Mouse (Mus musculus) kidney, adult 2 months (tissue): Measurements from ENCODE around the gene Rnf157. TPM values are rescaled to one million over a fixed set of nuclear protein-coding genes. Genes with fewer than 3 reads are reported as not detected.

ENCODE experiments used
- DNase-seq: peaks from one replicate; pipeline ENCODE4 v3.0.0; 2021
- H3K27ac ChIP-seq: fragments of 200-500 bp; 2 replicates; pipeline ENCODE4 v1.5.1; 2012; ENCODE audit warnings: low read depth, low read length, control low read depth, inconsistent platforms; ENCODE audit not compliant: insufficient read depth
- H3K27me3 ChIP-seq: fragments of 200-500 bp; replicated peaks from 2 replicates; pipeline ENCODE4 v1.6.1; 2012; ENCODE audit warnings: mild to moderate bottlenecking, moderate library complexity, low read length, inconsistent platforms; ENCODE audit not compliant: control insufficient read depth, insufficient read depth
- H3K36me3 ChIP-seq: fragments of 200-500 bp; 2 replicates; pipeline ENCODE4 v1.6.1; 2012; ENCODE audit warnings: mild to moderate bottlenecking, moderate library complexity, low read length, inconsistent platforms; ENCODE audit not compliant: control insufficient read depth, insufficient read depth
- H3K4me1 ChIP-seq: fragments of 200-500 bp; 2 replicates; pipeline ENCODE4 v1.6.1; 2011; ENCODE audit warnings: low read length; ENCODE audit not compliant: control insufficient read depth, insufficient read depth
- H3K4me3 ChIP-seq: fragments of 200-500 bp; 2 replicates; pipeline ENCODE4 v1.5.1; 2011; ENCODE audit warnings: mild to moderate bottlenecking, low read depth, low read length, control low read depth; ENCODE audit not compliant: insufficient read depth
- CTCF ChIP-seq: fragments of 200-500 bp; conservative IDR thresholded peaks from 2 replicates; pipeline ENCODE4 v1.5.1; 2011; ENCODE audit warnings: low read depth, mild to moderate bottlenecking, control low read depth, low read length, moderate library complexity, mixed read lengths; ENCODE audit not compliant: insufficient read depth, insufficient read length
- POLR2A ChIP-seq: fragments of 200-500 bp; IDR thresholded peaks from one replicate; pipeline ENCODE4 v1.6.1; 2011; ENCODE audit warnings: low read depth, low read length, control low read depth
- WGBS: fragments of 180-500 bp; shearing (Covaris S2); methylation state at CpG from one replicate; pipeline ENCODE4 v1.1.7; 2018; 5-methylcytosine and 5-hydroxymethylcytosine counted together
- polyA plus RNA-seq: library from polyadenylated mRNA; depleted of rRNA; stranded (reverse); fragments of >200 nt; gene quantifications from 2 replicates; pipeline ENCODE4 v1.2.3, GENCODE M21; 2012

Gene Rnf157
- polyA plus RNA-seq, 1 experiment, result 2.9 TPM

DNA sequence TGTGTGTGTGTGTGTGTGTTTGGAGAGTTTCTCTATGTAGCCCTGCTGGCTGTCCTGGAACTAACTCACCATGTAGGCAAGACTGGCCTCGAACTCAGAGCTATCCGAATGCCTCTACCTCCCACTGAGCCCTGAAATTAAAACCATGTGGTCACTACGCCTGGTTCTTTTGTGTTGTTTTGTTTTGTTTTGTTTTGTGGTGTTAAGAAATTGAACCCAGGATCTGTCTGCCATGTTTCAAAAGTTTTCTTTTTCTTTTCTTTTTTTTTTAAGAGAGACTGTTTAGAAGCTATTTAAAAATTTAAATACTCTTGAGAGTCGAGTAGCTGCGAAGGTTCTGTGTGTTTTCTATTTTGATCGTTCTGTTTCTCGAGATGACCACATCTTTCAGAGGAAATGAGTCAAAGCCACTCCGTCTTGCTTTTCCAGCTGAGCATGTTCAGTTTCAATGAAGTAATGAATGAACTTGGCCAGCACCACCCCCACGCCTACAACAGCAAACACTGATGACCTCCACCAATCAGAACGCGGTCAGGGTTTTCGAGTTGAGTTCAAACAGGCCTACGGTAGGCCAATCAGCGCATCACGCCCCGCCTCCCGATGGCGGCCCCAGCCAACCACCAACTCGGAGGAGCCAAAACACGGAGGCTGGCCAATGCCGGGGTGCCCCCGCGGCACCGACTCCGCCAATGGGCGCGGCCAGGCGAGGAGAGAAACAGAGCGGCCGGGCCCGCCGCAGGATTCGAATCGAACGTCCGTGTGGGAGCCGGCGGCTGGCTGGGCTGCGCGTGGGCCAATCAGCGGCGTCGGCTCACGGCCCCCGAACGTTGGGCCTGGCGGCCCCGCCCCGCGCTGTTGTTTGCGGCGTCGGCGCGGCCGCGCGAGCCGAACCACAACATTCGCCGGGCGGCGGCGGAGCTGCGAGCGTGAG lies 20.8 kb upstream of the Rnf157 start, which contains the start of gene Ubald2:
Ubald2 (plus strand) TSS at position 739 of the 931 bp plus-strand sequence.
- DNase-seq, result peak; percentile 100
- H3K4me1 ChIP-seq, result peaks cover 39% of the 10 kb centered on the region
- H3K27me3 ChIP-seq, result no peaks in the 10 kb centered on the region
- no peak for TF ChIP-seq CTCF
- TF ChIP-seq POLR2A, result peak; percentile 45
- H3K4me3 ChIP-seq, result peak within 1 kb of the TSS; percentile 95
- H3K27ac ChIP-seq, result peak within 1 kb of the TSS; percentile 97
- no peaks in the 10 kb centered on the region; the same call in 1 of the 2 replicates for H3K36me3 ChIP-seq
- WGBS, result 2% methylated on average over 66 of the region's 66 CpGs

DNA sequence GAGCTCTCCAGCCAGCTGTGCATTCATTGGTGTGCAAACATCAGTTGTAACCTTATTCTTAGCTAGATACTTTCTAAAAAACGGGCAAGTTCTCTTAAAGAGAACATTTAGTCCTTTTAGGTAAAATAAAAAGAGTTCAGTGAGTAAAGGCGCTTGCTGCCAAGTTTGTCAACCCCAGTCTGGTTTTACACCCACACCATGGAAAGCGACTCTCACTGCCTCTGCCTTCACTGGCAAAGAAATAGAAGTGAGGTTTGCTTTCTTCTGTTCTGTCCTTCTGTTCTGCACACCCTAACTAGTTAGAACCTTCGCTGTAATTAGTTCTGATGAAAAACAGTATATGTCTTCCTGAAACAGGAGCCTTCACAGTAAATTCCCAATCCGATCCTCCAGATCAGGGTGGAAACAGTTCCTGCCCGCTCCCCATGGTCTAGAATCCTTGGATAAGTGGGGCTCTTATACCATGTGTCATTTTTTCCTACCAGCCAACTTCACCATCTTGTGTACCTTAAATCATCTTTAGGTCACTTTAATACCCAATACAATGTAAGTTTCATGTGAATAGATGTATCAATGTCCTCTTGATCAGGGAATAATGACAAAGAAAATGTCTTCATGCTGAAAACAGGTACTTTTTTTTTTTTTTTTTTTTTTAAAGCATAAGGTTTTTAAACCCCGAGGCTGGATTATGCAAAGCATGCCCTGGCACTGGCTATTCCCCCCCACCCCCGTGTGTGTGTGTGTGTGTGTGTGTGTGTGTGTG lies 19.9 kb upstream of the Rnf157 start:
- TF ChIP-seq POLR2A, result no peak
- TF ChIP-seq CTCF, result no peak
- Histone ChIP-seq H3K36me3 (no peaks in the 10 kb centered on the region; the same call in 1 of the 2 replicates), H3K27ac (no peak overlapping the region), H3K4me3 (no peak overlapping the region), H3K27me3 (no peaks in the 10 kb centered on the region), H3K4me1 (peaks cover 42% of the 10 kb centered on the region)
- DNase-seq, result no peak
- WGBS, result 66% methylated on average over 8 of the region's 8 CpGs

- 60% methylated on average over 6 of the region's 6 CpGs for WGBS
- H3K27ac ChIP-seq, result no peak overlapping the region
- H3K4me1 ChIP-seq, result peaks cover 38% of the 10 kb centered on the region
These were observed 19.3 kb upstream of the Rnf157 start for GRCm38 (mm10) chr11:116432127-116432526.

DNA sequence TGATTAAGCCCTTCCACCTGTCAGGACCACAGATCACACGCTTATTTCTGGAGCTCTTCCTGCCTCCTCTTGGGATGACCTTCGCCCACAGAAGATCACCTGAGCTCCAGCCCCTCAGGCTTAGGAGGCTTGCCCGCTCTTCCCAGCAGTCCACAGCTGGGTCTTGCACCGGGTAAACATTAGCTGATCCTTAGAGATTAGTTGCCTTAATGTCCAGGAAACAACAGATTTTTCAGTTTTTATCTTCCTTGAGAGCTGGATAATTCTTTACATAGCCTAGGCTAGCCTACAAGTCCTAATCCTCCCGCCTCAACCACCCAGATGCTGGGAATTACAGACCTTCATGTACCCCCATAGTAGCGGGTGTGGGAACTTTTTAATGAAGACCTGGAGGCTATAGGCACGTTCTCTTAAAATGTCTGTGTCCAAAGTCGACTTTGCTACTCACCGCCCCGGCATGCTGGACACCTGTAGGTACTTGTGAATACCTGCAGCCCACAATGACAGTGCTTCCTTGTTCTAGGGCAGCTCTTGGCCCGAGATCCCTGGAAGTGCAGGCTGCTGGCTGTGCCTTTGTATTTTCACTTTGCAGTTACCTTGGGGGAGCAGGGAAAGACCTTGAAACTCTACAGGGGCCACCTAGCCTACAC lies 18.7 kb upstream of the Rnf157 start:
- peaks cover 32% of the 10 kb centered on the region for H3K4me1 ChIP-seq
- 0 out of 2 replicates have a peak overlapping the region, but pooled peaks have one; percentile 11 for H3K4me3 ChIP-seq
- H3K36me3 ChIP-seq, result no peaks in the 10 kb centered on the region; the same call in 1 of the 2 replicates
- WGBS, result 34% methylated on average over 11 of the region's 11 CpGs
- peak; percentile 81 for DNase-seq
- H3K27ac ChIP-seq, result peak overlapping the region; percentile 65; the same call in 1 of the 2 replicates
- no peaks in the 10 kb centered on the region for H3K27me3 ChIP-seq
- TF ChIP-seq POLR2A (no peak), CTCF (no peak)

More at GRCm38 (mm10) chr11:116432127-116432526, 19.3 kb upstream of the Rnf157 start:
- TF ChIP-seq CTCF (no peak), POLR2A (no peak)
- Histone ChIP-seq H3K27me3 (no peaks in the 10 kb centered on the region), H3K4me3 (no peak overlapping the region), H3K36me3 (no peaks in the 10 kb centered on the region; the same call in 1 of the 2 replicates)
- no peak for DNase-seq

DNA sequence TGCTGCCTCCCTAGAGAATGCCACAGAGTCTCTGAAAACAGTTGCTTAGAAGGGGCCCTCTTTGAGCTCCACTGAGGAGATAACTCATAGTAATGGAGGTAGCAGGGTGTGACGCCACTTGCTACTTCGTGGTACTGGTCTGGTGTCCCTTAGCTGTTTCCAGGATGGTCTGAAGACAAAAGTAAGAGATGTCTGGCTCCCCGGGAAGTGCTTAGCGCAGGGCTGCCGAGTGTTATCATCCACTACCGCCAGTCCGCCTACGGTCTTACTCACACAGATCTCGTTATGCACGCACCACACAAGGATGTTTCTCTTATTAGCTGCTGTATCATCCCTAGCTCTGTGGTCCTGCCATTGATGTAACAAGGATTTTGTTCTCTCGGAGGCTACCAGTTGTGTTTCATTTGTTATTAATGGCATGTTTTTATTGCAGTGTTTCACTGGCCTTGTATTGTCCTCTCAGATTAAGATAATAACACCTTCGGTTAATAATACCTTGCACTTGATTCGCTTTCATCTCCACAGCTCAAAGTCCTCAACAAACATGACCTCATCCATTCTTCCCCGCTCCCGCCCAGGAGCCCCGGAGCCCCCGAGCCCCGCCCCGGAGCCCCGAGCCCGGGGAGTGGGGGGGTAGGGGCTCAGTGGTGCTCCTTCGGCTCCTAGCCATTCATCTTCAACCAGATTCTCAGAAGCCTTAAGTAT lies 18.0 kb upstream of the Rnf157 start:
- peak overlapping the region; percentile 65; the same call in 1 of the 2 replicates for H3K27ac ChIP-seq
- H3K4me3 ChIP-seq, result 0 out of 2 replicates have a peak overlapping the region, but pooled peaks have one; percentile 11
- WGBS, result 43% methylated on average over 22 of the region's 22 CpGs
- peaks cover 25% of the 10 kb centered on the region for H3K4me1 ChIP-seq
- no peaks in the 10 kb centered on the region; the same call in 1 of the 2 replicates for H3K36me3 ChIP-seq
- H3K27me3 ChIP-seq, result no peaks in the 10 kb centered on the region
- no peak for TF ChIP-seq POLR2A
- no peak for TF ChIP-seq CTCF
- no peak for DNase-seq

DNA sequence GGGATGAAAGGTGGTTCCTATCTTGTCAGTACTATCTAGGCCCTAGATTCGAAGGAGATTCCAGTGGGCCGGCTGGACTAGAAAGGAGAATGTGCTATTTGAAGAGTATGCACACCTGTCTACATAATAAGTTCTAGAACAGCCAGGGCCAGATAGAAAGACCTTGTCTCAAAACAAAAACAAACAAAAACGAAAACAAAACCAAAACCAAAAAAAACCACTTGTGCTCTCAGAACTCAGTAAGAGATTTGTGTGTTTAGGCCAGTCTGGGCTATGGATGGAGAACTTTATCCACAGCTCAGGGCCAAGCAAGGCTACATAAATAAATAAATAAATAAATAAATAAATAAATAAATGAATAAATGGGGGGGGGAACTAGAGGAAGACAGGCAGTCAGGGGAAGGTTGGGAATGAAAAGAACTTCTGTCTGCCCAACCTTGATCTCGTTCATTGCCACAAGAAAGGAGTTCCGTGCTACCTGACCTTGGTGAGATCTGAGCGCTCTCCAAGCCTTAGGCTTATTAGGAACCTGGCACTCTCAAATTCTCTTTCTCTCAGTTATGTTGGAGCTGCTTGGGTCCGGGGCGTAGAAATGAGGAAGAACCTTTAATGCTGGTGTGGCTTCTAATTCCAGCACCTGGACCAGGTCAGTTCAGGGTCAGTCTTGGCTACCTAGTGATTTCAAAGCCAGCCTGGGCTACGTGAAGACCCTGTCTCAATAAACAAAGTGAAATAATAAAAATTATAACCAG lies 17.2 kb upstream of the Rnf157 start:
- TF ChIP-seq POLR2A (no peak), CTCF (no peak)
- H3K36me3 ChIP-seq, result no peaks in the 10 kb centered on the region
- H3K27ac ChIP-seq, result no peak overlapping the region; the same call in 1 of the 2 replicates
- no peak for DNase-seq
- H3K4me3 ChIP-seq, result no peak overlapping the region
- 83% methylated on average over 9 of the region's 9 CpGs for WGBS
- H3K4me1 ChIP-seq, result peaks cover 20% of the 10 kb centered on the region
- H3K27me3 ChIP-seq, result no peaks in the 10 kb centered on the region
